Mouse (Mus musculus): ENCODE results near the gene Ghr.

Gene Ghr

GRCm38 (mm10) chr15:3290435-3290834, 292.9 kb downstream of the Ghr start:
- CTCF ChIA-PET = no interaction called here

DNA sequence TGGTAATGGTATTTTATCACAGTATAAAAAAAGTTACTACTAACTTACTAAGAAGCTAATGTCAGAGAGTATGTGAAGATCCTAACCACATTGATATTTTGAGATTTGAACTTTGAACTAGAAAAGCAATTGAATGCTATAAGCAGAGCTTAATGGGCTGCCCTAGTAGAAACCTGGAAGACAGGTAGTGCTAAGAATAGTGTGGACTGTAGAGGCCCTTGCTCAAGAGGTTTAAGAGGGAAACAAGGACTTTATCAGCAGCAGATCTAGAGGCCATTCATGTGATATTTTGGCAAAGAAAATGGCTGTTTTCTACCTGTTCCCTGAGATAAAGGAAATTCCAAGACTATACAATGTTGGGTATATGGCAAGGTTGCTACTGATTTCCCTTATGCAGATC, 297.3 kb downstream of the Ghr start:
- CTCF ChIA-PET = no interaction called here

DNA sequence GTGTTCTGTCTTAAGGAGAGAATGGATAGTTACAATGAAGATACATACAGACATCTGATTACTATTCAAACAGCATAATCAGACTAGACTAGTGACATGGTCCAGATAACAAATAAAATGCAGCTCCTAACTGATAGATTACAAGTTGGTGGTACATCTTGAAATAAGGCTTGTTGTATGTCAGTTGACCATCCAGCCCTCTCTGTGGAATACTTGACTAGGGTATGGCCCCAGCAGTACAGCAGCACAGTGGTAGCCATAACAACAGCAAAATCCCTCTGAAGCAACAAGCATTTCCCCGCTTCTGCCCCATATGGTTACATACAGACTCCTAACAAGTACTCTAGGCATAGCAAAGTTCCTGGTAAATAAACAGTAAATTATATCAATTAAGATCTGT, 301.6 kb downstream of the Ghr start:
- CTCF ChIA-PET = interaction anchor here (0.7 kb wide), 1 partner anchor 39 kb away, joined by 4 read pairs; no protein-coding TSS in a partner anchor

DNA sequence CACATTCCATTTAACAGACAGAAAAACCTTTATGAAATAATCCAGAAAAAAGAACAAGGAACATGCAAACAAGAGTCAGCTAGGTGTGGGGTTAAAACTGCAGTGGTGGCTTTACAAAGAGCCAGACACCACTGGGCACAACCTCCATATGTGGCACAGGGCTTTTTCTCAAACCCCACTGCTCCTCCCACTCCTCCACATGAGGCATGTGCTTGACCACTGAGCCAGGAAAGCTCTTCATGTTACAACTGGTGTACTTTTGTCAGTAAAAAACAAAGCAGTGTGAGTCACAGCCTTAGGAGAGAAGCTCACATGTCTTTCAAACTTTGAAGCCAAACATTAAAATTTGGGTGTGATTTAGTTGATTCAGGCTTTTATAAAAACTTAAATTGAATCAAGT, 302.1 kb downstream of the Ghr start:
- CTCF ChIA-PET = interaction anchor here (0.7 kb wide), 1 partner anchor 40 kb away, joined by 4 read pairs; no protein-coding TSS in a partner anchor

DNA sequence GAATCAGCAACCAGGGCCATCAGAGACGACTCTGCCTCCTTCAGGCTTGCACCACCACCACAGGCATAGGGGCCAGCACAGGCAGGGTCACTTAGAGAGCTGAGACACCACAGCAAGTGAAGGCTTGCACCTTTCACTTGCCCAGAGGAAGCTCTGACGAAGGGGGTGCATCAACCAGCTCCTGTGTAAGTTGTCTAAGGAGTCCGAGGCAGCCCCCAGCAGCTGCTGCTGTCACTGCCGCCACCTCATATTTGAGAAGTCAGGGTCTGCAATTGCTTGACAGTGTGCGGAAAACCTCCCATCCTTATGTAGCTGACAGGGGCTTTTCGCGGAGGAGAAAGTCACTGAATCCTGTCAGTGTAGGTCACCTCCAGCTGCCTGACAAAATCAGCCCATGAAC, 304.1 kb downstream of the Ghr start:
- CTCF ChIA-PET = no interaction called here

DNA sequence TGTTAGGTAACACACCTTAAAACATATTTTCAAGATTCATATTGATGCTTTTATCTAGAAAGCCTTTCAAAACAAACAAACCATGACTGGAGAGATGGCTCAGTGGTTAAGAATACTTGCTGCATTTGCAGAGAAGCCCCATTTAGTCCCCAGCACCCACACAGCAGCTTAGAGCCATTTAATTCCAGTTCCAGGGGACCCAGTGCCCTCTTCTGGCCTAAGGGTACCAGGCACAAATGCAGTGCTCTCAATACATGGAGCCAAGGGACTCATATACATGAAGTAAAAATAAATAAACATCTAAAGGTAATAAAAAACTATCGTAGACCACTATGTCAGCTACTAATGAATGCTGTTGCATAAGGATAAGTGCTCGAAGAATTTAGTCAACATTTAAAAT, 305.9 kb downstream of the Ghr start:
- CTCF ChIA-PET = no interaction called here

DNA sequence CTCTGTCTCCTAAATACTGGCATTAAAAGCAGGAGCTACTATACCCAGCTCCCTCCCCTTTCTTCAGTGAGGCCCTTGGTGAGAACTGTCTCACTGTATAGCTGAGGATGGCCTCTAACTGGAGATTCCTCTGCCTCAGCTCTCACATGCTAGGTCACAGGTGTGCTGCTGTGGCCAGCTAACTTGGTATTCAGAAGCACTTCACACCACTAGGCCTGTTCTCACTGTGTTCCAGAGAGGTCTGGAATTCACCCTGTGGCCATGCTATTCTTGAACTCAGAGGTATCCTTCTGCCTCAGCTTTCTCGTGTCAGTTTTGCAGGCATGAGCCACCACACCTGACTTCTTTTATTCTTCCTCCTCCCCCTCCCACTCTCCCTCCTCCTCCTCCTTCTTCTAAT, 310.1 kb downstream of the Ghr start:
- CTCF ChIA-PET = no interaction called here

DNA sequence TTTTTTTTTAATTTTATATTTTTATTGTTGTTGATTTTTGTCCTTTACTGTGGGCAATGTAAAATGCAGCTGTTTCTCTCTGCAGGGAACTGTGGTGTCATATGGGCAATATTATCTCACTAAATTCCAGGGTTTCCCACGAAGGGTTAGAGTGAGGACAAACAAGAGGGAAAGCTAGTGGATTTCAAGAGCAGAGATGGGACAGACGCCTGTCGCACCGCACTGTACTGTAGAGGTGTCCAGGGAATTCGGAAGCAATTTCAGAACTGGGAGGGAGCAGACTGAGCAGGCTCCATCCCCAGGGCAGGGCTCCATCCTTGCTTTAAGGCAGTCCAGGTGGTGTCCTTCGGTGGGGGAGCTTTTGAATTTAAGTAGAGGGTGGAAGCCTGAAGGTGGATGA, 312.1 kb downstream of the Ghr start:
- CTCF ChIA-PET = no interaction called here

- CTCF ChIA-PET = no interaction called here
Measured at GRCm38 (mm10) chr15:3270646-3271077, 312.6 kb downstream of the Ghr start.

DNA sequence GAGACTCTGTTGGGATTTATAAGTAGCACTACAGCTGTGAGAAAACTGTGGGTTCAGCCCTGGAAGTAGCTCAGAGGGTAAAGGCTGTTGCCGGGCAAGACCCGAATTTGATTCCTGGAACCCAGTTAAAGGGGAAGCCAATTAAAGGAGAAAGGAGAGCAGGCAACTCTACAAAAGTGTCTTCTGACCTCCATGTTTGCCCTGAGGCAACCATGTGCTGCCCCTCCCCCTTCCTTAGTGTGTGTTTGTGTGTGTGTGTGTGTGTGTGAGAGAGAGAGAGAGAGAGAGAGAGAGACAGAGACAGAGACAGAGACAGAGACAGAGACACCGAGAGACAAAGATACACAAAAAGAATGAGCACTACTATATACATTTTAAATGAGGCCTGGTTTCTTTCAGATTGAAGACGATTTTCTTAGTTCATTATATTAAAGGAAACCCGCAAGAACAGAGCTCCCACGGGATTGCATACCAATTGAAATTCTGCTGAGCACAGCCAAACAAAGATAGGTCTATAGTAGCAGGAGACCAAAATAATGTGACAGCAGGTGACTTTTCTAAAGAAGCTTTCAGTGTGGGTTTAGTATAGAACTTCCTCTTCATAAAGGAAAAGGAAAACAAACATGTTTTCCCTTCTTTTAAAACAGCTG, 313.2 kb downstream of the Ghr start:
- CTCF ChIA-PET = no interaction called here

DNA sequence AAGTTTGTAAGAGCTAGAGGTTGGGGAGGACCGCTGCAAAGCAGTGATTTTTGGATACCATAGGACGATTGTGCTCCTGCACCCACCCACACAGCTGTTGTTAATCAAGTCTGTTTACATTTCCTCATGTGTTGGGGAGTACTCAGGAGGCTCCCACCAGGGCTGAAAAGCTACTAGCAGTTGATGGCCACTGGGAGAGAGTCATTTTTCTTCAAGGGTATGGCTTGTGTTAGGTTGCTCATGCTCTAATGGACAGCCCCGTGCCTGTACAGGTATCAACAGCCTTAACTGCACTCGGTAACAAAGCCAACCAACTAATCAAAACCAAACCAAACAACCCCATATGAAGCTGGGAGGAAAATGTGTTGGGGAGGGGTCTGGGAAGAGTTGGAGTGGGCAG, 313.8 kb downstream of the Ghr start:
- CTCF ChIA-PET = no interaction called here

DNA sequence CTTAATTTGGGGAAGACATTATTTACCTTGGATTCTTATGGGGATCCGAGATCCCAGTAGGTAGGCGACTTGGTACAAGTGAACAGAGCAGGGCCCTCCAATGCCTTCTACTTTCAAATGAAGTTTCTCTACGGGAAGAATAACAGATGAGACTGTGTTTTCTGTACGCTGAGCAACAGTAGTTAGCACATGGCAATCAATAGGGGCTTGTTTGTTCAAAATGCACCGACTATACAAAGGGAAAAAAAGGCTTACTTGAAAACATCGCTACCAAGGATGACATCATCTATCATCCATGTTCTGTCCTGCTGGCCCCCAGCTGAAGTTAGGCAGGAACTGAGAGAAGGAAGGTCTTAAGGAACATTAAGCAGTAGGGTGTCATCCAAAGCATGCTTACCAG, 315.0 kb downstream of the Ghr start, which contains the start of gene Selenop:
Gene Selenop (plus strand): TSS at position 301 of the 400 bp plus-strand sequence.
- CTCF ChIA-PET = no interaction called here
